Mouse (Mus musculus) forebrain, embryonic 15.5 days (tissue): ENCODE measurements at regions not wholly inside any gene's neighbourhood (a gene's known extent, or its start where the extent isn't known, plus 50 kb on each side); places are given as distances from the start of the nearest gene placed in this dataset.

ENCODE experiments used
- ATAC-seq: fragments of 200-750 bp; cut with Nextera tagmentation; replicated peaks from 2 replicates; pipeline ENCODE4 v1.8.0; 2017; ENCODE audit warnings: mild to moderate bottlenecking, moderate TSS enrichment, moderate library complexity
- H3K27ac ChIP-seq: fragments of 300-500 bp; sonication (generic); replicated peaks from 2 replicates; pipeline ENCODE4 v1.5.1; 2015; ENCODE audit warnings: mild to moderate bottlenecking, inconsistent platforms
- H3K27me3 ChIP-seq: fragments of 300-500 bp; sonication (generic); 2 replicates; pipeline ENCODE4 v1.6.1; 2015; ENCODE audit warnings: inconsistent platforms
- H3K36me3 ChIP-seq: fragments of 300-500 bp; sonication (generic); 2 replicates; pipeline ENCODE4 v1.6.1; 2015; ENCODE audit warnings: mild to moderate bottlenecking, inconsistent platforms
- H3K4me1 ChIP-seq: fragments of 300-500 bp; sonication (generic); 2 replicates; pipeline ENCODE4 v1.6.1; 2015; ENCODE audit warnings: inconsistent platforms
- H3K4me2 ChIP-seq: fragments of 300-500 bp; sonication (generic); replicated peaks from 2 replicates; pipeline ENCODE4 v1.6.1; 2015; ENCODE audit warnings: mild to moderate bottlenecking, inconsistent platforms
- H3K4me3 ChIP-seq: fragments of 300-500 bp; sonication (generic); 2 replicates; pipeline ENCODE4 v1.5.1; 2015; ENCODE audit warnings: mild to moderate bottlenecking, inconsistent platforms
- H3K9ac ChIP-seq: fragments of 300-500 bp; sonication (generic); replicated peaks from 2 replicates; pipeline ENCODE4 v1.6.1; 2015; ENCODE audit warnings: mild to moderate bottlenecking, inconsistent platforms
- H3K9me3 ChIP-seq: fragments of 300-500 bp; sonication (generic); 2 replicates; pipeline ENCODE4 v1.6.1; 2016; ENCODE audit warnings: inconsistent platforms
- WGBS: fragments of 180-500 bp; shearing (Covaris S2); methylation state at CpG from one replicate; pipeline ENCODE4 v1.1.7; 2015; ENCODE audit warnings: mixed read lengths; 5-methylcytosine and 5-hydroxymethylcytosine counted together

DNA sequence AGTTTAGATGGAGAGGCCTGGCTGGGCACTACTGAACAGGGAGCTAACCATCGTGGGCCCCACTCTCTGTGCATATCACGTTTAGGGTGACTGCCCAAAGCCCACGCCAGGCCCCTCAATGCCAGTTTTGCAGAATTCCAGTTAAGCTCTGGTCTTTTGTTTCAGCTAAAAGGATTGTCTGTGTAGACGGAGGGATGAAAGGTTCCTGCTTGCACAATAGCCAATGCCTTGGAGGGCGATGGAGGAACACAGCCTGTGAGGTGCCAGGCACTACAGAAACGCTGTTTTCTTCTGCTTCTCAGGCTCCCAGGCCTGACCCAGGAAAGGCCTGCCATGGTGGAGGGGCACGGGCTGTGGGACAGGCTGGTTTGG, 122.8 kb upstream of the Slc44a1 start:
- no peaks in the 10 kb centered on the region for H3K9me3 ChIP-seq
- no peak overlapping the region for H3K4me3 ChIP-seq
- H3K4me1 ChIP-seq: peaks cover 30% of the 10 kb centered on the region
- no peaks in the 10 kb centered on the region for H3K36me3 ChIP-seq
- H3K4me2 ChIP-seq: no peak overlapping the region
- H3K27me3 ChIP-seq: no peaks in the 10 kb centered on the region
- peak overlapping the region; percentile 63 for H3K27ac ChIP-seq
- 11% methylated on average over 7 of the region's 7 CpGs for whole genome bisulfite sequencing
- no peak overlapping the region for H3K9ac ChIP-seq
- ATAC-seq: peak; percentile 49

DNA sequence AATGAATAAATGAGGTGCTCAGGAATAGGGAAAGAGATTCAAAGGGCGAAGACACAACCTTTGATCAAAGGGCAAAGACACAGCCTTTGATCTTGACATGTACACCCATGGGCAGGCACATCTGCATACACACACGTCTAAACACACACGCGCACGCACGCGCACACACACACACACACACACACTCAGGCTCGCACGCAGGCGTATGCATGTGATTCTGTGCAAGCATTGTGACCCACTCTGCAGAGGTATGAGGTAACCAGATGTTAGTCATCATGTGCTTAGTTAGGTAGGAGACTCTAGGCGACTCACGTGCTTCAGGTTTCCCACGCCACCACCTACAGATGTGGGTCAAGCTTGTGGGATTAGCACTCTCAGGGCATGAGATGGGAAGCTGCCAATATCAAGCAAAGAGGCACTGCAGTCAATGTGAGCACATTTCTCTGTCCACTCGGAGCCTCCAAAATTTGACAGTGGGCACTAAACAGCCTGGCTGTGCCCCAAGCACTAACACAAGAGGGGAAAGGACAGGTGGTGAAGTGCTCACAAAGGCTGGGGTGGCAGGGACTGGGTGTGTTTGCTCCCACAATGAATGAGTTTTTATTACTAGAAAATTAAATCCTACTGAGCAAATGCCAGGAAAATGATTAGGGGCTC, 123.3 kb upstream of the Slc44a1 start:
- Histone ChIP-seq H3K36me3 (no peaks in the 10 kb centered on the region), H3K9ac (no peak overlapping the region), H3K4me3 (no peak overlapping the region), H3K4me1 (peaks cover 30% of the 10 kb centered on the region), H3K9me3 (no peaks in the 10 kb centered on the region), H3K27ac (peak overlapping the region; percentile 63), H3K4me2 (no peak overlapping the region), H3K27me3 (no peaks in the 10 kb centered on the region)
- WGBS: 78% methylated on average over 14 of the region's 14 CpGs
- ATAC-seq: peak; percentile 45

DNA sequence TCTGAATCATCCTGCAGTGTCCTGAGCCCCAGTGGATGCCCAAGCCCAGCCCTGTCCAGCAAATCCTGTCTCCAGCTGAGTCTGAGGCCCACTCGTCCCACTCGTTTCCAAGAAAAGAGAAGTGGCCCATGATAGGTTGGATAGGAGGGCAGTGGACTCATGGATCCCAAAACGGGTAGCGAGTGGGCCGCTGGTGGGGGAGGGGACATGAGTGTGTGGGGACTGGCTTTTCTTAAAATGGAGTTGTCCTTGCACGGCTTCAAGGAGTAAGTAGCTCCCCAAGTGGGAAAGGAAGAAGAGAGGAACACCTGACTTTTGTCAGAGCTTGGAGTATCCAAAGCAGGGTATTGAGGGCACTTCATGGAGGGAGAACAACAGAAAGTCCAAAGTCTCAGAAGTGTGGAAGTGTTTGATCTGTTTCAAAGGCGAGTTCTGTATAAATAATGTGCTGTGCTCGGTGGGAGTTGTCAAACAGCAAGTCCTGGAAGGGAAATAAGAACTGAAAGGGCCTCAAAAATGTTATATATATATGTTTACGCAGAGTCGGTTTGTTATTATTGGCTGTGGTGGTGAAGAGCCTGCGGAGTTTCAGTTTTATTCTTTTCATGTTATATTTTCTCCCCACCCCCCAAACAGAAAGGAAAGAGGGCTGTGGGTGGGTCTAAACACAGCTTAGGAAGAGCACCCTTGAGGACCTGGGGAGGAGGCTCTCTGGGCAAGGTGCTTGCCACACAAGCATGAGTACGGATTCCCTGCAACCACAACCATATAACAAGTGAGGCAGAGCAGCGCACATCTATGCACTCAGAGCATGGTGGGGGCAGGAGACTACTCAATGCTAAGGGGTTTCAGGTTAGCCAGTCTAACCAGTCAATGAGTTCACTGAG, 124.1 kb upstream of the Slc44a1 start:
- Histone ChIP-seq H3K4me3 (no peak overlapping the region), H3K9ac (no peak overlapping the region), H3K4me1 (peaks cover 30% of the 10 kb centered on the region), H3K27ac (peak overlapping the region; percentile 77), H3K4me2 (no peak overlapping the region), H3K9me3 (no peaks in the 10 kb centered on the region), H3K27me3 (no peaks in the 10 kb centered on the region), H3K36me3 (no peaks in the 10 kb centered on the region)
- ATAC-seq: peak; percentile 33; the same call in 1 of the 2 replicates
- WGBS: 73% methylated on average over 13 of the region's 13 CpGs

DNA sequence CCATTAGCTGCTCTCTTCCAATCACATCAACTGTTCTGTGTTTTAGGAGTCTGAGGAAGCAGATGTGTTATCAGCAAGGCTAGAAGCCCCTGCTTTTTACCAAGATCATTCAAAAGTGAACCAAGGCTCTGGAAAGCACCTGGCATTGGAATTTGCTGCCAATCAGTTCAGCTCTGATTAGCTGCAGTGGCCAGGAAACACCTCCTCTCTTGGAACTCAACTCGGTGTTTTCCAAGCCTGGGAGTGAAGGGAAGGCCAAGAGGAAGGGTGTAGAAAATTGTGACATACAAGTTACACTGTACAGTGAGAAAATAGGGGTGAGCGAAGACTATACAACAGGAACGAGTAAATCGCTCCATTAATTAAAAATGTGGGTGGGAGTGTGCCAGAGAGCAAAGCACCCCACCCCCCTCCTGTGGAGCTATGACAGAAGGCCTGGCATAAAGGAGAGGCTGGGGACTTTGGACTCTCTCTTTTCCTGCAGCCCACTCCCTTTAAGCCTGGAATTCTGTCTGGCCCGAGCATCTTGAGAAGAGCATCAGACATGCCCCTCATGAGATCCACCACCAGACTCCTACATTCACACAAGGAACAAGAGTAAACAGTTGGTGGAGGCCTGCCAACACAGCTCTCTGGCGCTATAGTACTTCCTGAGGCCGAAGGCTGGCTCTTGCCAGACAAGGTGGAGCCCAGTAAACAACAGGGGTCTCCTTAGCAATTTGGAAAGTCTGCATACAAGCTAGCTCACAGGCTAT, 124.9 kb upstream of the Slc44a1 start:
- WGBS: 37% methylated on average over 7 of the region's 7 CpGs

DNA sequence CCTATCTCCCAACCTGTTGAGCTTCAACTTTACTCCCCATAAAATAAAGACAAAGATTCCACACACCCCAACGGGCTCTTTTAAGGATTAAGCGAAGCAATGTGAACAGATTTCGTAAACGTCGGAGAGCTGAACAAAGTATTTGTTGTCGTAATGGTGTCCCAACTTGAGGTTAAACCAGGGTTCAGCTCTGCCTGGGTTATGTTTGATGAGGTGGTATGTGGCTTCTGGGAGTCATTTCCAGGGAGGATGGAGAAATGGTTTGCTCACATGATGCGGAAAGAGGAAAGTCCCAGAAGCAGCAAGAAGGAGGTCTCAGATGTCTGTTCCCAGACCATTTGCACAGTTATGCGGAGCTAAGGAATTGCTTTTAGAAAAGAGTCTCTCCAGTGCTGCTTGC, 126.1 kb upstream of the Slc44a1 start:
- Histone ChIP-seq H3K9ac (no peak overlapping the region), H3K36me3 (no peaks in the 10 kb centered on the region), H3K4me3 (no peak overlapping the region), H3K4me1 (peaks cover 30% of the 10 kb centered on the region), H3K9me3 (no peaks in the 10 kb centered on the region), H3K27ac (no peak overlapping the region), H3K27me3 (no peaks in the 10 kb centered on the region), H3K4me2 (no peak overlapping the region)
- ATAC-seq: no peak
- WGBS: 89% methylated on average over 8 of the region's 8 CpGs

More for the DNA sequence above, 124.9 kb upstream of the Slc44a1 start:
- no peak overlapping the region for H3K4me2 ChIP-seq
- H3K9ac ChIP-seq: no peak overlapping the region
- peak overlapping the region; percentile 77 for H3K27ac ChIP-seq
- peak; percentile 71 for ATAC-seq
- no peaks in the 10 kb centered on the region for H3K27me3 ChIP-seq
- no peaks in the 10 kb centered on the region for H3K9me3 ChIP-seq
- peaks cover 30% of the 10 kb centered on the region for H3K4me1 ChIP-seq
- no peaks in the 10 kb centered on the region for H3K36me3 ChIP-seq
- no peak overlapping the region for H3K4me3 ChIP-seq

DNA sequence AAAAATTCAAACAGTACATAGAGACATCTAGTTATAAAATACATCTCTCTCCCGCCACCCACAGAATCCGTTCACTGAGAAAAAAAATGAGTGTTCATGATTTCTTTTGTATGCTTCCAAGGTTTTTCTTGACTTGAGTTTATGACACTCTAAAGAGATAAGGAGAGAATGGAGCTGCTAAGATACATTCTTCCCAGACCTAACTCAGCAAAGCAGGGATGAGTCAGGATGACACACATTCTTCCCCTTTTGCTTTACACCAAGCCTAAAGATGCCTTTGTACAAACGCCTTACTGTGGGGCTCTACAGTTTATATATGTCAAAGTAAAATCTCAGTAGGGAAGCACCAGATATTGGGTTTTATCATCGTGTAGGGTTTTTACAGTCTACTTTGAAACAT, 133.1 kb upstream of the Slc44a1 start:
- H3K27ac ChIP-seq: no peak overlapping the region
- no peak for ATAC-seq
- H3K4me3 ChIP-seq: no peak overlapping the region
- no peaks in the 10 kb centered on the region for H3K4me1 ChIP-seq
- no peak overlapping the region for H3K9ac ChIP-seq
- no peaks in the 10 kb centered on the region for H3K36me3 ChIP-seq
- no peaks in the 10 kb centered on the region for H3K27me3 ChIP-seq
- WGBS: 84% methylated on average over 4 of the region's 4 CpGs
- no peaks in the 10 kb centered on the region for H3K9me3 ChIP-seq
- no peak overlapping the region for H3K4me2 ChIP-seq

DNA sequence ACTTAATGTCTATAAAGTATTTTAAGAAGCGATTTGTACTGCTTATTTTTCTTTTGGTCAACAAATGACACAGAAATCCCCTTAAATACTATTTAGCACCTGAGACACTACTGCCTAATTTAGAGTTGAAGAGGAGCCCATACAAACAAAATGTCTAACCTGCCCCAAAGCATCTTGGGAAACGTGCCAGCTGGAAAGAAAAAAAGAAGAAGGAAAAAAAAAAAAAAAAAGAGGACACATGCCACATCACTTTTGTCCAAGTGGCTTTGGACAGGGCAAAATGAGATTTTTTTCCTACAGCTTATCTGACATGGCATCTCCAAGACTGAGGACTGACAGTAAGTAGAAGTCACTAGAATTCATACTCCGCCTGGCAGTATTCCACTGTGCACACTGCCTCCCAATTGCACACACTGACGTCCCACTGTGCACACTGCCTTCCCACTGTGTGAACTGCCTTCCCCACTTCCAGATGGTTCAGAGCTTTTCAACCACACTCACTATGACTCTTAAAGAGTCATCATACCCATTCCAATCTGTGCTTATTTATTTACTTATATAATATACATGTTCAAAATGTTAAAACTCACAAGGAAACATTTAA, 135.3 kb upstream of the Slc44a1 start:
- Histone ChIP-seq H3K27ac (no peak overlapping the region), H3K9ac (no peak overlapping the region), H3K27me3 (no peaks in the 10 kb centered on the region), H3K36me3 (no peaks in the 10 kb centered on the region), H3K4me3 (no peak overlapping the region), H3K9me3 (no peaks in the 10 kb centered on the region), H3K4me1 (no peaks in the 10 kb centered on the region), H3K4me2 (no peak overlapping the region)
- 85% methylated on average over 4 of the region's 4 CpGs for WGBS
- no peak for ATAC-seq

DNA sequence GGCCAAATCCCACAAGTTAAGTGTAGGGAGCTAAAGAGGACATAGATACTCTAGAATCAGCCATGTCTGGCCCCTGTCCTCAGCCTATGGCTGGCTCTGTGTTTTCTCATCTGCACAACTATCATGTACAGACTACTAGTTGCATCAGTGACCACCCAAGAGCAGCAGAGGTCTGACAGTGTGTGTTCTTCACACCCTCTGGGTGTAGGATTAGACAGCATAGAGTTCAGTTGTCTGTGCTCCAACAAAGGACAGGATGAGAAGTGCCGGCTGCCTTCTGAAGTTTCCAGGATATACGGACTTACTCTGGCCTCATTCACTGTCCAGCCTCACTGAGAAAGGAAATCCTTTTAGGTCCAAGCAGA, 135.9 kb upstream of the Slc44a1 start:
- H3K9me3 ChIP-seq: no peaks in the 10 kb centered on the region
- H3K4me3 ChIP-seq: no peak overlapping the region
- H3K27ac ChIP-seq: no peak overlapping the region
- H3K9ac ChIP-seq: no peak overlapping the region
- H3K36me3 ChIP-seq: no peaks in the 10 kb centered on the region
- ATAC-seq: no peak
- no peaks in the 10 kb centered on the region for H3K27me3 ChIP-seq
- 83% methylated on average over 2 of the region's 2 CpGs for WGBS
- no peak overlapping the region for H3K4me2 ChIP-seq
- H3K4me1 ChIP-seq: no peaks in the 10 kb centered on the region

DNA sequence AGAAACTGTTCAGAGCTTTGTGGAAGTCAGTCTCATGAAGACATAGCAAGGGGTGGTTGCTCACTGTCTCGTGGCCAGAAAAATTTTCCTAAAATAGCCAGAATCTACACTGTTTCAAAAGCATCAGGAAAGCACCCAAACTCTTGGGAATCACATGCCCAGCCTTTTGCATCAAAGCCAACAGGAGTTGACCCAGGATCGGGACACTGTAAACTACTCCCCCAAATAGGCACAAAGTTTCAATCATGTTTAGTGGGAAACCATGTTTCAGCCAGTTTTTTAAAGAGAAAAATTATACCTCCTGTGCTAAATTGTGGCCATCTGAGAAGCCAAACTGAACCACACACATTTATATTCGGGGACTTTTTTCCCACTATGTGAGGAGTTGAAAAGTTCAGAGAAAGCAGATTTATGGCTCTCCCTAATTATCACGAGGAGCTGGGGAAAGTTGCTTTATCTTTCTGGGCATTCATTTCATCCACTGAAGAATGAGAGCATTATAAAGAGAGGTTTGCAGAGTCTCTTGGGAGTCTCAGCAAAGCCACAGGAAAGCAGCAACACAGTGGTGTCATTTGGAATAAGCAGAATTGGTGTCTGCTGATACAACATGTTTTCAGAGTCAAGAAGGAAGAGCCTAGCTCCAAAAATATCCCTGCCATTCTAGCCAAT, 136.5 kb upstream of the Slc44a1 start:
- 62% methylated on average over 4 of the region's 4 CpGs for WGBS
- H3K27me3 ChIP-seq: no peaks in the 10 kb centered on the region
- H3K9ac ChIP-seq: no peak overlapping the region
- no peak overlapping the region for H3K27ac ChIP-seq
- no peaks in the 10 kb centered on the region for H3K36me3 ChIP-seq
- ATAC-seq: no peak
- H3K4me2 ChIP-seq: no peak overlapping the region
- no peak overlapping the region for H3K4me3 ChIP-seq
- H3K4me1 ChIP-seq: no peaks in the 10 kb centered on the region
- H3K9me3 ChIP-seq: no peaks in the 10 kb centered on the region

DNA sequence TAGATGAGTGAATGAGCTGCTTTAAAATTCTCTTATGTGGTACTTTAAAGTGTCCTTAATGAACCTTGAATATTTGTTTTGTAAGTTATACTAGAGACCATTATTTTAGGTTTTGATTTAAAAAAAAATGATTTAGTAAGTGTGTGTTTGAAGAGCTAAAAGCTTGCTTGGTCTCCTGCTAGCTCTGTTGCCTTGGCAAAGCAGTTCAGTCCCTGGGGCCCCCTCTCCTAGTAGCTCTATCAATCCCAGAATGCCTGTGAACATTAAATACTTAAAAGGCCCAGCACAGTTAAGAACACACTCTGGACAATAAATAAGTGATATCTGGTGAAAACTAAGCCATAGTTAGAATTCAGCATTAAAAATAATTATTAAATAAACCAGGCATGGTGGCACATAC, 138.3 kb upstream of the Abca1 start:
- no peaks in the 10 kb centered on the region for H3K9me3 ChIP-seq
- no peaks in the 10 kb centered on the region for H3K36me3 ChIP-seq
- H3K27me3 ChIP-seq: no peaks in the 10 kb centered on the region
- no peak overlapping the region for H3K4me3 ChIP-seq
- H3K4me1 ChIP-seq: no peaks in the 10 kb centered on the region
- no peak overlapping the region for H3K4me2 ChIP-seq
- H3K9ac ChIP-seq: no peak overlapping the region
- ATAC-seq: no peak
- no peak overlapping the region for H3K27ac ChIP-seq

DNA sequence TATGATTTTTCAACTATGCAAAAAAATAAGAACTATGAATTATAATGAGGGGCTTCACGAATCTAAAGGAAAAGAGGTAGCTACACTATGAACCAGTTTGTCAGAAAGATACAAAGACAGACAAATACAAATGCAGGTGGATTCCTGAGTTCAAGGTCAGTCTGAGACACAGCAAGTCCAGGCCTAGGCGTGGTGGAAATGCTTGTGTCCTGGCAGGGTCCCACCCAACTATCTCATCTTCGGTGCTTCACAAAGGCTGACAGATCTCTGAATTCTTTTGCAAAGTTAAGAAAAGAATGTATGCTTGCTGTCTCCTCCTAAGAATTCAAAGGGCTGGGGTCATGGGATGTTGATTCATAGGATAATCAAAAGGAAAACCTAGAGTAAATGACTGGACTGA, 132.9 kb upstream of the Abca1 start:
- Histone ChIP-seq H3K4me3 (no peak overlapping the region), H3K4me1 (no peaks in the 10 kb centered on the region), H3K9me3 (no peaks in the 10 kb centered on the region), H3K9ac (no peak overlapping the region), H3K27ac (no peak overlapping the region), H3K36me3 (no peaks in the 10 kb centered on the region), H3K27me3 (no peaks in the 10 kb centered on the region), H3K4me2 (no peak overlapping the region)
- WGBS: 86% methylated on average over 3 of the region's 3 CpGs
- ATAC-seq: no peak
